Mouse (Mus musculus) ES-Bruce4 (cell line): Measurements from ENCODE around the gene Gm44805.

Experiments
- CTCF ChIP-seq: IDR thresholded peaks from one replicate; pipeline ENCODE4 v1.8.1; 2011; ENCODE audit warnings: low read depth, low read length
- EP300 ChIP-seq: IDR thresholded peaks from 2 replicates; pipeline ENCODE4 v1.6.1; 2011; ENCODE audit warnings: low read depth, low read length; ENCODE audit not compliant: insufficient read depth
- POLR2A ChIP-seq: IDR thresholded peaks from one replicate; pipeline ENCODE4 v1.8.1; 2011; ENCODE audit warnings: low read length; ENCODE audit not compliant: insufficient read depth

DNA sequence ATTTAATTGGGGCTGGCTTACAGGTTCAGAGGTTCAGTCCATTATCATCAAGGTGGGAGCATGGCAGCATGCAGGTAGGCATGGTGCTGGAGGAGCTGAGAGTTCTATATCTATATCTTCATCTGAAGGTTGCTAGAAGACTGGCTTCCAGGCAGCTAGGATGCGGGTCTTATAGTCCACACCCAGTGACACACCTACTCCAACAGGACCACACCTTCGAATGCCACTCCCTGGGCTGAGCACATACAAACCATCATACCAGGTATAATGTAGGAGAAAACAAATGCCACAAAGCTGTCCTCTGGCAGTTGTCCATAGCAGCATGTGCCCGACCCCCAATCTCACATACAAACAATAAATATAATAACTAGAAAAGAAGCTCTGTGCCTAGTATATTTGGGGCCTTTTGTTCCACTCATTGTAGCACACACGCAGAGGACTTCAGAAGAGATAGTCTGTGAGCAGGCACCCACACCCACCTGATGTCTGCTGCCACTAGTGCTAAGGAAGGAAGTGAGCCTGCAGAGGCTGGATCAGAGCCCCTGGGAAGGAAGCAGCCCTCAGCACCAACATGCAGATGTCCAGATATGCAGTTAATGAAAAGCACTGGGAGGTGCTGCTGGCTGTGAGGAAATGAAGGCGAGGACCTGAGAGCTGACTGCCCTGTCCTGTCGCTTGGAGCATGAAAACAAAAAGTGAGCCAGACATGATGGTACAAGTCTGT, 30.0 kb downstream of the Gm44805 start:
- TF ChIP-seq CTCF (no peak), EP300 (no peak), POLR2A (no peak)
